Mouse (Mus musculus) frontal cortex, adult 2 months (tissue): ENCODE measurements around the gene Zfp143. TPM values are rescaled to one million over a fixed set of nuclear protein-coding genes. Genes with fewer than 3 reads are reported as not detected.
"Not testable (repeated sequence)": the region's sequence is repeated elsewhere in the genome, so short reads cannot be mapped to it uniquely, and the experiment has no call there.

Experiments
- DNase-seq, 2 experiments: peaks; one replicate each; pipeline ENCODE4 v3.0.0; 2022; ENCODE audit warnings: low spot score in 1 of 2; ENCODE audit errors: extremely low spot score in 1 of 2
- polyA plus RNA-seq: library from polyadenylated mRNA; depleted of rRNA; stranded (reverse); fragments of >200 nt; gene quantifications from 2 replicates; pipeline ENCODE4 v1.2.3, GENCODE M21; 2012; rRNA removed

Zfp143 gene
- polyA plus RNA-seq, 1 experiment: 14.0 TPM

GRCm38 (mm10) chr7:110128566-110128965, 67.5 kb downstream of the Zfp143 start:
- no peak for DNase-seq

- DNase-seq: not testable (repeated sequence)
Observed at GRCm38 (mm10) chr7:110132272-110132671, 71.3 kb downstream of the Zfp143 start.

GRCm38 (mm10) chr7:110133988-110134387, 73.0 kb downstream of the Zfp143 start:
- no peak for DNase-seq

GRCm38 (mm10) chr7:110138538-110138937, 77.5 kb downstream of the Zfp143 start:
- DNase-seq: no peak

GRCm38 (mm10) chr7:110143863-110144262, 82.8 kb downstream of the Zfp143 start:
- DNase-seq: no peak

Other genes starting within 250 kb of the Zfp143 start
- gene Scube2, start 195.5 kb upstream of the Zfp143 start, polyA plus RNA-seq: 2.4 TPM in 2 replicates
- gene Dennd5a, start 100.7 kb upstream of the Zfp143 start, polyA plus RNA-seq: 220 and 223 TPM in 2 replicates
- 37.6 and 42.3 TPM in 2 replicates for gene Tmem41b, start 74.3 kb upstream of the Zfp143 start, polyA plus RNA-seq
- gene Ipo7, start 42.9 kb upstream of the Zfp143 start, polyA plus RNA-seq: 46.6 and 49.4 TPM in 2 replicates
- 11.8 and 12.6 TPM in 2 replicates for gene Wee1, start 60.8 kb downstream of the Zfp143 start, polyA plus RNA-seq
- gene Swap70, start 160.5 kb downstream of the Zfp143 start, polyA plus RNA-seq: 11.8 and 12.0 TPM in 2 replicates